Mouse (Mus musculus): ENCODE measurements at regions not wholly inside any gene's neighbourhood (a gene's known extent, or its start where the extent isn't known, plus 50 kb on each side); places are given as distances from the start of the nearest gene placed in this dataset.

DNA sequence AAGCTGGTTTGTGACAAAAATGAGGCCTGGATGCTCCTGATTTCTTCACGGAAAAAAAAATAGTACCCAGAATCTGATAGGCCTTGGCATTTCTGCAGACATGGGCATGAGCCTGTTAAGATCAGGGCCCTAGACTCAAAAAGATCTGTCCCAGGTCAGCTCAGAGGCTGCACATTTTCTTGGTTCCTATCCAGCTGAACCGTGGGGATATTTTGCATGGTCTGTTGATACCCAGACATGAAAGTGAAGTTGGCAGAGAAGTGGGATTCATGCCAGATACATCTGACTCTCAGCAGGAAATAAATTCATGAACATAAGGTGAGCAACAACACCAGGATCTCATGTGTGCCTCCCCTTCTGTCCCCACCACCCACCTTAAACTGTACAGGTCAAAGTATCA is 91.8 kb upstream of the Neo1 start:
- TF ChIP-seq CTCF (IDR thresholded peaks at IDR 0.05; ENCODE audit: extremely low read depth, insufficient read length, insufficient replicate concordance, low read depth, low read length) (no peak), POLR2A (IDR thresholded peaks at IDR 0.05; ENCODE audit: low read depth, low read length) (no peak)

Measured in small intestine, adult 2 months (tissue).